Mouse (Mus musculus) heart, embryonic 16.5 days (tissue): ENCODE results near the gene Sgms1. TPM values are rescaled to one million over a fixed set of nuclear protein-coding genes. Genes with fewer than 3 reads are reported as not detected.

Source experiments
- ATAC-seq: fragments of 200-750 bp; cut with Nextera tagmentation; replicated peaks from 2 replicates; pipeline ENCODE4 v1.8.0; 2017; ENCODE audit warnings: moderate number of reproducible peaks; ENCODE audit not compliant: insufficient read depth, low FRiP score; ENCODE audit errors: extremely low read depth
- H3K27ac ChIP-seq: fragments of 300-500 bp; sonication (generic); 2 replicates; pipeline ENCODE4 v1.5.1; 2014; ENCODE audit warnings: mild to moderate bottlenecking, low read length, control low read depth, moderate library complexity
- H3K27me3 ChIP-seq: fragments of 300-500 bp; sonication (generic); 2 replicates; pipeline ENCODE4 v1.6.1; 2014; ENCODE audit warnings: low read length, mixed read lengths; ENCODE audit not compliant: control insufficient read depth, insufficient read depth
- H3K36me3 ChIP-seq: fragments of 300-500 bp; sonication (generic); 2 replicates; pipeline ENCODE4 v1.6.1; 2014; ENCODE audit not compliant: control insufficient read depth, insufficient read depth
- H3K4me1 ChIP-seq: fragments of 300-500 bp; sonication (generic); 2 replicates; pipeline ENCODE4 v1.6.1; 2014; ENCODE audit warnings: low read length, mixed read lengths; ENCODE audit not compliant: control insufficient read depth, insufficient read depth
- H3K4me2 ChIP-seq: fragments of 300-500 bp; sonication (generic); 2 replicates; pipeline ENCODE4 v1.6.1; 2014; ENCODE audit warnings: low read depth, mild to moderate bottlenecking, control low read depth, low read length
- H3K4me3 ChIP-seq: fragments of 300-500 bp; sonication (generic); 2 replicates; pipeline ENCODE4 v1.5.1; 2014; ENCODE audit warnings: mild to moderate bottlenecking, control low read depth, low read length
- H3K9ac ChIP-seq: fragments of 300-500 bp; sonication (generic); 2 replicates; pipeline ENCODE4 v1.6.1; 2014; ENCODE audit warnings: low read length, control low read depth
- H3K9me3 ChIP-seq: fragments of 300-500 bp; sonication (generic); replicated peaks from 2 replicates; pipeline ENCODE4 v1.6.1; 2016; ENCODE audit warnings: low read length; ENCODE audit not compliant: control insufficient read depth
- WGBS: fragments of 180-500 bp; shearing (Covaris S2); extraction: QIAGEN DNeasy Blood & Tissue Kit; methylation state at CpG from one replicate; pipeline ENCODE4 v1.1.7; 2014; 5-methylcytosine and 5-hydroxymethylcytosine counted together
- polyA plus RNA-seq: library from polyadenylated mRNA; unstranded; fragments of >200 nt; fragmentation: Nextera tagmentation; extraction: Ambion mirVana; gene quantifications from 2 replicates; pipeline ENCODE4 v1.2.1, GENCODE M21; 2015

Gene Sgms1
- polyA plus RNA-seq, 1 experiment from 2014 or later = 40.1 TPM

- Histone ChIP-seq H3K9ac (no peak overlapping the region), H3K9me3 (no peaks in the 10 kb centered on the region), H3K27me3 (no peaks in the 10 kb centered on the region), H3K27ac (no peak overlapping the region), H3K4me1 (peaks cover 20% of the 10 kb centered on the region), H3K4me3 (no peak overlapping the region), H3K4me2 (no peak overlapping the region), H3K36me3 (no peaks in the 10 kb centered on the region)
- 90% methylated on average over 7 of the region's 7 CpGs for WGBS
- no peak for ATAC-seq
These were observed 217.5 kb downstream of the Sgms1 start for GRCm38 (mm10) chr19:32171981-32172380.

- Histone ChIP-seq H3K9me3 (no peaks in the 10 kb centered on the region), H3K4me3 (no peak overlapping the region), H3K27me3 (no peaks in the 10 kb centered on the region), H3K4me2 (peak overlapping the region; percentile 50), H3K36me3 (no peaks in the 10 kb centered on the region), H3K9ac (peak overlapping the region; percentile 48), H3K27ac (peak overlapping the region; percentile 89), H3K4me1 (peaks cover 17% of the 10 kb centered on the region)
- WGBS = 42% methylated on average over 8 of the region's 9 CpGs
- ATAC-seq = peak; percentile 61; the same call in 1 of the 2 replicates
These were observed 219.6 kb downstream of the Sgms1 start for GRCm38 (mm10) chr19:32169634-32170540.

GRCm38 (mm10) chr19:32168031-32168430, 221.5 kb downstream of the Sgms1 start:
- WGBS = 80% methylated on average over 9 of the region's 9 CpGs
- Histone ChIP-seq H3K27ac (no peak overlapping the region), H3K4me2 (no peak overlapping the region), H3K27me3 (no peaks in the 10 kb centered on the region), H3K9ac (no peak overlapping the region), H3K4me1 (peaks cover 11% of the 10 kb centered on the region), H3K4me3 (no peak overlapping the region), H3K9me3 (no peaks in the 10 kb centered on the region), H3K36me3 (no peaks in the 10 kb centered on the region)
- no peak for ATAC-seq

DNA sequence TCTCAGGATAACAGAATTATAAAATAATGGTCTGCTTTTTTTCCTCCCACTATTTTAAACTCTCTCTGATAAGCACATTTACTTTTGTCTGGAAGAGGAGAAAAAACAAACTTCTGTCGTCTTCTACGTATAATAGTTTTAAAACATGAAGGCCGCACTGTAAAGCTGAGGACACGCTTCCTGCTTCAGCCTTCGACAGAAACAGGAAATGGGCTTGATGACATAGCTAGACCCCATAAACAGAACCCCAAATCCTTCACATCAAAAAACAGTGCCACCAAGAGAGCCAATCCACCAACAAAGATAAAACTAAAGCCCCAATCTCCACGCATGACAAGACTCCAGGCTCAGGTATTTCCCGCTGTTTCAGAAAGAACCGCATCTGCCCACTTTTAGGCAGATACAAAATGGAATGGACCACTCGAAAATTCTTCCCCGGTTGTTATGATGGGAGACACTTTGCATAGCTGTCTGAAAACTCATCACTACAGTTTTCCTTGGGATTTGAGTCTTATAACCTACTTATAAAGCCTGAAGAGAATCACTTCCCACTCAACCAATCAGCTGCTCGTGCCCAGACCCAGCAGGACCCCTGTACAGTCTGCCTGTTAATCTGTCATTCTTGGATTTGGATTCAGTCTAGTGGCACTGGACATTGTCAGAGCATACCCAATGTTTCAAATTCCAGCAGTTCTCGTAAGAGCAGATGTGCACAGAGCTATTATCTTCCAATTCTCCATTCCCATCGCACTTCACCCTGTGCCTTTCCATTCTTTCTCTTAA, 222.5 kb downstream of the Sgms1 start:
- Histone ChIP-seq H3K36me3 (no peaks in the 10 kb centered on the region), H3K27ac (no peak overlapping the region), H3K27me3 (no peaks in the 10 kb centered on the region), H3K9me3 (no peaks in the 10 kb centered on the region), H3K4me2 (no peak overlapping the region), H3K9ac (no peak overlapping the region), H3K4me1 (peaks cover 11% of the 10 kb centered on the region), H3K4me3 (no peak overlapping the region)
- WGBS = 83% methylated on average over 13 of the region's 13 CpGs
- no peak for ATAC-seq

GRCm38 (mm10) chr19:32165711-32166110, 223.8 kb downstream of the Sgms1 start:
- Histone ChIP-seq H3K36me3 (no peaks in the 10 kb centered on the region), H3K4me1 (peaks cover 11% of the 10 kb centered on the region), H3K9ac (no peak overlapping the region), H3K4me3 (no peak overlapping the region), H3K4me2 (no peak overlapping the region), H3K27me3 (no peaks in the 10 kb centered on the region), H3K27ac (no peak overlapping the region), H3K9me3 (no peaks in the 10 kb centered on the region)
- 88% methylated on average over 6 of the region's 6 CpGs for WGBS
- no peak for ATAC-seq

- no peaks in the 10 kb centered on the region for H3K9me3 ChIP-seq
- WGBS = 90% methylated on average over 4 of the region's 4 CpGs
These were observed 225.4 kb downstream of the Sgms1 start for GRCm38 (mm10) chr19:32164128-32164527.

GRCm38 (mm10) chr19:32159944-32160343, 229.6 kb downstream of the Sgms1 start:
- no peak overlapping the region for H3K9ac ChIP-seq
- no peaks in the 10 kb centered on the region for H3K9me3 ChIP-seq
- peaks cover 8% of the 10 kb centered on the region for H3K4me1 ChIP-seq
- H3K4me2 ChIP-seq = no peak overlapping the region
- peaks cover 19% of the 10 kb centered on the region for H3K36me3 ChIP-seq
- no peak overlapping the region for H3K4me3 ChIP-seq
- 91% methylated on average over 7 of the region's 7 CpGs for WGBS
- no peak for ATAC-seq
- no peak overlapping the region for H3K27ac ChIP-seq
- H3K27me3 ChIP-seq = no peaks in the 10 kb centered on the region

More at GRCm38 (mm10) chr19:32164128-32164527, 225.4 kb downstream of the Sgms1 start:
- Histone ChIP-seq H3K9ac (no peak overlapping the region), H3K4me3 (no peak overlapping the region), H3K36me3 (peaks cover 10% of the 10 kb centered on the region), H3K4me1 (peaks cover 3% of the 10 kb centered on the region; the same call in 1 of the 2 replicates), H3K4me2 (no peak overlapping the region), H3K27ac (no peak overlapping the region), H3K27me3 (no peaks in the 10 kb centered on the region)
- no peak for ATAC-seq

- Histone ChIP-seq H3K4me1 (peaks cover 8% of the 10 kb centered on the region), H3K36me3 (peaks cover 19% of the 10 kb centered on the region), H3K9me3 (no peaks in the 10 kb centered on the region), H3K9ac (no peak overlapping the region), H3K27me3 (no peaks in the 10 kb centered on the region), H3K27ac (no peak overlapping the region), H3K4me2 (no peak overlapping the region), H3K4me3 (no peak overlapping the region)
- WGBS = 86% methylated on average over 1 of the region's 1 CpGs
- no peak for ATAC-seq
These were observed 230.3 kb downstream of the Sgms1 start for GRCm38 (mm10) chr19:32159168-32159567.

DNA sequence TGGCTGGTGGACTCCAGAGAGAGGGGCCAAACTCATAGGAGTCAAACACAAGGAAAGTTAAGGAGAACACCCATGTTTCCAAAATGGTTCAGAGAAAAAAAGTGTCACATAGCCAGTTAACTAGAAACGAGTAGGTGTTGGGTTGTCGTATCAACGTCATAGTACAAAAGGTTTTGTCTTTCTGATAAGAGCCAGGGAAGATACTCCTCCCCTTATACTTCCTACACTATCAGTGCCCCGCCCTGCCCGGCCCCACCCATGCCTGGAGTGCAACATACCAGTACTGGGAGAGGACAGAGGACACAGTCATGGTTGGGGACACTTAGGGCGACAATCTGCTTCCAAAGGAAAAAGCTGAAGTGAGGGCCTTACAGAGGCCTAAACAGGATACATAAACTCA, 232.5 kb downstream of the Sgms1 start:
- Histone ChIP-seq H3K27ac (0 out of 2 replicates have a peak overlapping the region, but pooled peaks have one; percentile 10), H3K4me2 (no peak overlapping the region), H3K4me1 (peaks cover 8% of the 10 kb centered on the region), H3K27me3 (no peaks in the 10 kb centered on the region), H3K9me3 (no peaks in the 10 kb centered on the region), H3K9ac (no peak overlapping the region), H3K4me3 (no peak overlapping the region), H3K36me3 (peaks cover 19% of the 10 kb centered on the region)
- ATAC-seq = no peak
- 59% methylated on average over 6 of the region's 6 CpGs for WGBS
